Mouse (Mus musculus) adrenal gland, postnatal 4 days (tissue): ENCODE data around the gene Nacad. TPM values are rescaled to one million over a fixed set of nuclear protein-coding genes. Genes with fewer than 3 reads are reported as not detected.

Source experiments
- DNase-seq, 2 experiments: peaks; one replicate each; pipeline ENCODE4 v3.0.0; 2021 to 2022; ENCODE audit warnings: low spot score in 2 of 2, mixed read lengths in 2 of 2
- total RNA-seq, 2 experiments: library from RNA; stranded (reverse); gene quantifications; 2 replicates each; pipeline ENCODE4 v1.2.3; 2021

The Nacad gene
- total RNA-seq, 2 experiments from 2014 or later: 4.7 to 12.6 TPM

DNA sequence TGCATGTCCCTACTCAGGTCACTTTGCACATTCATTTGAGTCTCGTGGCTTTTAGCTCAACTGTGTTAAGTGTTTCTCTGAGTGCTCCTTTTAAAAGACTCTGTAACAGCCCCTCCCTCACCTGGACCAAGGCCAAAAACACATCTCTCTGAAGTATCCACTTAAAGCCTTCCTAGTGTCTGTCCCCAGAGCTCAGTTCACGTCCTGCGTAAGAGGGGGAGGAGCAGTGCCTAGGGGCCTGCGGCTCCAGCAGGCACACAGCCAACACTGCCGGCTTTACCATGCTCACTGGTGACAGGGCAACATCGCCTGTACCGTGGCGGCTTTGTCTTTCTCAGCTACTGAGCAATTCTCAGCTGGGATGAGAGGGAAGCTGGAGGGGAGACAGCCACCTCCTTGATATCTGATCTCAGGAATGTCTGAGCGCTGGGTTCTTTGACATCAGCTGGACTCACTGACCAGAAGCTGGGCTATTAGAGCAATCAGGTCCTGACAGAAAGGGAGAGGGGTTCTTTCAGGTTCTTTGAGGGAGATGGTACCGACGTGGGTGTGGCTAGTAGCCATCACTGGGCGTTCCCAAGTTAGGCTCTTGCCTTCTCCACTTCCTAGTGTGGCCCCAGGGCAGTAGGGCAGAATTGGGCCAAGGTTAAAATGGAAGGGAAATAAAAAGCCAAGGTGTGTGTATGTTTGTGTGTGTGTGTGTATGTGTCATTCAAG is 1.8 kb downstream of the Nacad start:
- no peak for DNase-seq

DNA sequence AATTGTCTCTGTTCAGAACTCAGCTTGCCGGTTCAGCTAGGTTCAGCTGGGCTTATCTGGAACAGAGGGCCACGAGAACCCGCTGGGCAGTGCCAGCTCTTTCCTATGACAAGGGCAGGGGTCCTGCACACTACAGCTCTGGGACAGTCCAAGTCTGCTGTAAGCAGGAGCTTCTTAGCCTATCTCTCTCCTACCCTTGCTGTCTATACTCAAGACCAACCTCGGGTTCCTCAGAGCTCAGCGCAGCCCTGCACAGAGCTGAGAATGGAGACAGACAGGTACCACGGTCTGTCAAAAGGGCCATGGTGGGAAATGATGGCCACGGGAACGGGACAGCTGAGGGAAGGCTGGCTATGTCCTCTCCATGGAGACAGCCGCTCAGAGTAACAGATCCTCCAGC is 2.6 kb downstream of the Nacad start:
- no peak for DNase-seq

GRCm38 (mm10) chr11:6602662-6603061 is 3.2 kb downstream of the Nacad start:
- no peak for DNase-seq

DNA sequence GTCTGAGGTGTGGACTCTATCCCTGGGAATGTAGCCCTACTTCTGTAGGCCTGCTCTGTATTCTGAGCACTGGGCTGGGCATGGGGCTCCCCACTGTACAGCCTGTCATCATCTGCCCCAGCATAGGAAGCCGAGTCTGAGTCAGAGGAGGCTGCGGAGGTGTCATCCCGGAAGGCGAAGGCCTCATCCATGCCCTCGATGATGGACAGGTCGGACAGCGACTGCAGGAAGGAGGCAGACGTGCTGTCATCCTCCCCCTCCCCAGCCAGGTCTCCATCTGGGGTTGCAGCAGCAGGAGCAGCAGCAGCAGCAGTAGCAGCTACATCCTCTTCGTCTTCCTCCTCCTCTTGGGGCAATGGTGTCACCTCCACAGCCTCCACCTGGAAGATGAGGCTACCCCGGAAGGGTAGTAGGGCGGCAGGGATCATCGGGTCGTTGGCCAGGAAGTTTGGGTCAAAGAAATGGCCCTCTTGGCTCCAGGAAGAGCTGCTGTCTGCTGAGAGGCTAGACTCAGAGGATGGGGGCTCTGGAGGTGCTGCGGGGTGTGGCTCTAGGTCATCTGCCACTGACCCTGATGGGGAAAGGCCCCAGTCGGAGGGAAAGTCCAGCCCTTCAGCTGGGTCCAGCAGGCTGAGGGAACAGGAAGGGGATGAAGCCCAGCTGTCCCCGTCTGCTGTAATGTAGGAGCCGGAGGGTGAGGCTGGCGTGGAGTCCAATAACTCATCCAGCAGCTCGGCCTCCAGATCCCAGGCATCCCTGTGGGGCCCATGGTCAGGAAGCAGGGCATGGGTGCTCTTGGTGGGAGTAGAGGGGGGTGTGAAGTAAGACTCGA is 4.0 kb downstream of the Nacad start:
- no peak for DNase-seq

GRCm38 (mm10) chr11:6600284-6600944 is 5.4 kb downstream of the Nacad start:
- no peak for DNase-seq

DNA sequence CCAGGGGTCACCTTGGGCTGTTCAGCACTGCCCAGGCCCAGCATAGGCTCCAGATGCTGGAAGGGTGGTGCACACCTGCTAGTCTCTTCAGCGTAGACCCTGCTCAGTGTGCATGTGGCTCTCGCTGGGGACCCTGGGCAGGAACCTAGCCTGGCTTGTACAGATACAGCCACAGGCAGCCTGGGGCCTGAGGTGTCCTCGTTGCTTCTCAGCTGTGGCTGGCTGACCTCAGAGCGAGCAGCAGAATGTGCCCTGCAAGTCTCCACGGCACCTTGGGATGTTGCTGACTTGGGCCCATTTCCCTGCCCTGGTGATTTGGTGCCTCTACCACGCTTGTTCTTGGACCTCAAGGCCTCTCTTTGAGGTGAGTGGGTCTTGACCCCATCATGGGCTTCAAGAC is 6.0 kb downstream of the Nacad start:
- no peak for DNase-seq

GRCm38 (mm10) chr11:6599011-6599681 is 6.7 kb downstream of the Nacad start:
- no peak for DNase-seq

DNA sequence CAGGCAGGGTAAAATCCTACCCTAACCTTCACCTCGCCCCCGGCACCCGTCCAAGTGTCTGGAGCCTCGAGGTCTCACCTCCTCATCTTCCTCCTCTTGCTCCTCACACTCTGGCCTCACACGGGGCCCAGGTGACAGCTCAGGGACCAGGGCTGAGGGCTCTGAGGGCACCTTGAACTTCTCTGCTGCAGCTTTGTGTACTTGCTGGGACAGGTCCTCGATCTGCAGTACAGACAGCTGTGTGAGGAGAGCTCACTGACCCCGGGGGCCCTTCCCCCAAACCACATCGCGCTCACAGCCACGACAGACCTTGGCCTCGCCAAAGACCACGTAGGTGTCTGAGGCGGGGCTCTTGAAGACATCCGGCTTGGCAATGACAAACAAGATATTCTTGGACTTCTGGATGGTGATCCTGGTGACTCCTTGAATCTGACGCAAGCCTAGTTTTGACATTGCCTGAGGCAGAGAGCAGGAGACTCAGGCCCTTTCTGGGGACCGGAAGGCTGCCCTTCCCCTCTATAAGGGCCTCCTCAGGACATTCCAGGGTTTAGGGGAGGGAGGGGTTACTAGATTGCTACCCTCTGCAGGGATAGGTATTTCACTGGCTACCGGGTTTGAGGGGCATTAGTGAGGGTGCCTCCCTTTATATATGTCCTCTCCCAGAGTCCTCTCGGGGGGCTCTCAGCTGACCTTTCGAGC is 7.5 kb downstream of the Nacad start:
- no peak for DNase-seq

- no peak for DNase-seq
Measured at GRCm38 (mm10) chr11:6597523-6597922, 8.3 kb downstream of the Nacad start.

- no peak for DNase-seq
Measured at GRCm38 (mm10) chr11:6596616-6597015, 9.2 kb downstream of the Nacad start.

DNA sequence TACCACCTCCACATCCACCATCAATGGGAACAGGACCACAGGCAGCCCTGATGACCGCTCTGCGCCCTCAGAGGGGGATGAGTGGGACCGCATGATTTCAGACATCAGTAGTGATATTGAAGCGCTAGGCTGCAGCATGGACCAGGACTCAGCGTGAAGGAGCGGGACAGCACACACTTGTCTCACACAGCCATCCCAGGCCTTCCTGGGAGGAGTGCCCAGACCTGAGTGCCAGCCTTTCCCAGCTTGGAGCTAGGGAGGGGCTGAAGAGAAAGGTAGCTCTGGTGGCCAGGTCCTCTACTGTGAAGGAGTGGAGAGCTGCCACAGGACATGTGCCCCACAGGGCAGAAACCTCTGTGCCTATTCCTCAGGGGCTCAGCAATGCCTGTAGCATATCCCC is 9.6 kb downstream of the Nacad start:
- no peak for DNase-seq

GRCm38 (mm10) chr11:6595339-6595738 is 10.5 kb downstream of the Nacad start:
- no peak for DNase-seq

DNA sequence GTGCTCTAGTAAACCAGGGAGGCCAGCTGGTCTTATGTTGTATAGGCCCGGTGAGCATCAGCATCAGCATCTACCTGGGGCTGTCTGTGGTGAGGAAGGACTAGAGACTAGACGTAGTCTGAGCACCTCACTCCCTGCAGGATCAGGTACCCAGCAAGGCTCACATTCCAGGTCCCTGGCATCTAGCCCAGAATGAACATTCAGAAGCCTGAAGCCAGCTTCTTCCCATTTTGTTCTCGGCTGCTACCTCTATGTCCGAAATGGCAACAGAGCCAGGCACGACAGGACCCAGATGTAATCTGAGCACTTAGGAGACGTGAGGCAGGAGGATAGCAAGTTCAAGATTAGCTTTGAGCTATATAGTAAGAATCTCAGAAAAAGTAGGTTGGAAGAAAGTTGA is 11.0 kb downstream of the Nacad start:
- DNase-seq: no peak

DNA sequence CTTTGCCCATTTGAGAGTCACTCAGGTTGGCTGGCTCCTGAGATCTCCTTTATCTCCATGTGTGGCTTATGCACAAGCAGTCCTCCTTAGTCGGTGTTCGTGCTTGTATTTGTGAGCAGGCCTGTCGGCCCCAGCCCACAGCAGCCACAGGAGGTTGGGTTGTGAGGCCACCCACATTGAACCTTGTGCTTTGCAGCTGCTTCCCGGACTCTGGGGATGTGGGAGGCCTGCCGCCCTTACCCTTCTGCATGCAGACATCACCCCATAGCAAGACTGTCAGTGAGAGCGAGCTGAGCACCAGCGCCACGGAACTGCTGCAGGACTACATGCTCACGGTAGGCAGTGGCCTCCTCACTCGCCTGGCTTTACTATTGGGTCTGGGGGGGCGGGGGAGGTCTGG is 12.4 kb downstream of the Nacad start:
- no peak for DNase-seq

DNA sequence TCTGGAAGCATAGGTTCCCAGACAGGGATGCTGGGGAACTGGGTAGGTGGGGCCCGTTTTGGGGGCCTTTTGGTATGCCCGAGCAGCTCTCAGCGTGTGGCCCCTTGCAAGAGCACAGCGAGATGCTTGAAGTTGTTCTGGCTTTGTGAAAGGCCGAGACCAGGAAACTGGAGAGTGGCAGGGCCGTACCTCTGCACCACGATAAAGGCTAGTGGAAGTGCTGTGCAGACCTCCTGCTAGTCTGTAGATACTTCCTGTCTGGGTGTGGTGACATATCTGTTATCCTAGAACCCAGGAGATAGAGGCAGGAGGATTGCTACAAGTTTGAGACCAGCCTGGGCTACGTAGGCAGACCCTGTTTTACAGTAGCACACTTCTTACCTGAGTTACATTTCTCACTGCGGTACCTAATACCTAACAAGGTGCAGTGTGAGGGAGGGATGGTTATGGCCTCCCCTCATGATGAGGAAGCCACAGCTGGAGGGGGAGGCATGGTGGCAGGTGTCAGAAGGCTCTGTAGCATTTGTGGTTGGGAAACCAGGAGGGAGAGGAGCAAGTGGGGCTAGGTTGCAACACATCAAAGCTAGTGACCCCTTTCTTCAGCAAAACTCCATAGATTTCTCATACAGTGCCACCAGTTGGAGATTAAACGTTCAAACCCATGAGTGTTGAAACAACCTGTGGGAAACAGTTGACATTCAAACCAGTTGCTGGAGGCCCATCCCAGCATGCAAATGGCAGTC is 14.7 kb downstream of the Nacad start:
- no peak for DNase-seq

GRCm38 (mm10) chr11:6589838-6590237 is 16.0 kb downstream of the Nacad start:
- DNase-seq: no peak

GRCm38 (mm10) chr11:6588295-6588694 is 17.6 kb downstream of the Nacad start:
- DNase-seq: no peak

GRCm38 (mm10) chr11:6587249-6587940 is 18.5 kb downstream of the Nacad start:
- DNase-seq: no peak

- no peak for DNase-seq
Measured at GRCm38 (mm10) chr11:6586660-6587059, 19.2 kb downstream of the Nacad start.

DNA sequence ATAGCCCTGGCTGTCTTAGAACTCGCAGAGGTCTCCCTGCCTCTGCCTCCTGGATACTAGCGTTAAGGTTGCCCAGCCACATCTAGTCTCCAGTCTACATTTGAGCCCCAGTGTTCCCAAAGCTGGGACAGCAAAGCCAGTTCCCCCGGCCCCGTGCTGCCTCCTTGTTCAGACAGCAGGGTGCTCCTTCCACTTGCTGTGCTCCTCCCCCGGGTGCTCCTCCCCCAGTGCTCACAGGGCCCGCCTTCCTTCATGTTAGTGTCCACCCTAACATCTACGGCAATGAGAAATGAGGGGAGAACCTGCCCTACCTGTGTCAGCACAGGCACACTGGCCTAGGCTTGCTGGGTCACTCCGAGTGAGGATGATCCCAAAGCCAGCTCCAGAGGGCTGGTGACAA is 20.1 kb downstream of the Nacad start:
- no peak for DNase-seq
